Mouse (Mus musculus) lung, postnatal 14 days (tissue): Measurements from ENCODE around the gene Gm2163.
"Not testable (repeated sequence)": the region's sequence is repeated elsewhere in the genome, so short reads cannot be mapped to it uniquely, and the experiment has no call there.

Experiments
- DNase-seq: peaks from one replicate; pipeline ENCODE4 v3.0.0; 2021

Gene Gm2163

GRCm38 (mm10) chr4:42466452-42466851 is at the start of gene Gm2163:
Gm2163 (plus strand) TSS chr4:42466752.
- not testable (repeated sequence) for DNase-seq

DNA sequence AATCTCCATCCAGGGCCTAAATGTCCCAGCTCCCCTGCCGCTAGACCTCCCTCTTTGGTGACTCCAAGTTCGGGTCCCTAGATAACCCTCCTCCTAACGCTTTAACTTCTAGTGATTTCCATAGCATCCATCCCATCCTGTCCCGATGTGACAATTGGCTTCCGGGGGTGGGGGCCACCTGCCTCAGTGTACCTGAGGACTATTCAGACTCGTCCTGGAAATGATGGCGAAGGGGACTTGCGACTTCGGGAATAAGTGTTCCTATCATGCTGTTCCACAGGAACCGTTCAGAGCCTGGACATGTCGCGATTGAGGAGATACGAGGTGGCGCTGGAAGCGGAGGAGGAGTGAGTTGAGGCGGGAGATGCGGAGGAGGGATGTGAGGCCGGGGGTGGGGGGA is 27.5 kb upstream of the Gm2163 start, which contains the start of gene Gm21586:
Gene Gm21586, plus strand, starts transcription at position 301 of the 400 bp plus-strand sequence.
- DNase-seq, result not testable (repeated sequence)

DNA sequence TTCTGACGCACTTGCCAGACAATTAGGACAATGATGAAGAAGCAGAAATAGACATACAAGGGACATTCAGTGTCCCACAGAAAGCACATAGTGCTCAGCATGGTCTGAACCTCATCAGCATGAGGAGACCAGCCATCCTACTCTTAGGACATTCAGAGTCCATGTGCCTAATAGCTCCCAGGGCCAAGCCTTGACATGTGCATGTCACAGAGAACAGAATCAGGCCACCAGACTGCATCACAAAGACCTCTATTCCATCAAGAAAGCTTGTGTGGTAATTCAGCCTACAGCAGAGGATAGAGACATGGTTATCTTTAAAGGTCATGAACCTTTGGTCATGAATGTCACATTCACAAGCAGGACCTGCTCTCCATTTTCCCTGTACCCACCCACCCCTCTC is 61.5 kb downstream of the Gm2163 start, which contains the start of gene Fam205a2:
Gene Fam205a2, minus strand, starts transcription at position 101 of the 400 bp plus-strand sequence.
- not testable (repeated sequence) for DNase-seq

DNA sequence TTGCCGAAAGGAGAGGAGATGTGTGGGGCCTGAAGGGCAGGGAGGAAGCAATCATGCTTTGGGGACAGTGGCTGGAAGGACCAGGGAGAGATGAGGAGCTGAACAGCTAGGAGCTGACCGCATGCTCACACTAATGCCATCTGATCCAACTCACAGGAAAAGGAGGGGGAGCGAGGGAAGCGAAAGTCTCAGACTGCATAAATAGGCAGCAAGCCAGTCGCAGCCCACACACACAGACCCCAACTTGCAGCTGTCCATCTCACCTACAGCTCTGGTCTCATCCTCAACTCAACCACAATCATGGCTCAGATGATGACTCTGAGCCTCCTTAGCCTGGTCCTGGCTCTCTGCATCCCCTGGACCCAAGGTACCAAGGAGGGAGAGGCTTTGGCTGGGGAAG is 145.3 kb downstream of the Gm2163 start, which contains the start of gene Gm10591:
Gene Gm10591, plus strand, starts transcription at position 301 of the 400 bp plus-strand sequence.
- not testable (repeated sequence) for DNase-seq

- DNase-seq, result not testable (repeated sequence)
Measured at GRCm38 (mm10) chr4:42629419-42629818, 162.9 kb downstream of the Gm2163 start, which contains the start of gene Gm2564. Gm2564 (plus strand) TSS chr4:42629719.
